Mouse (Mus musculus) MEL (cell line): ENCODE data around the gene Ccdc47.

Experiments
- CHD2 ChIP-seq: IDR thresholded peaks from 2 replicates; pipeline ENCODE4 v1.6.1; 2011; ENCODE audit warnings: low read length, improper control_type of control experiment
- CTCF ChIP-seq, 3 experiments: IDR thresholded peaks in 2 of 3; conservative IDR thresholded peaks in 1 of 3; 2 replicates each; pipeline ENCODE4 v1.5.1; 2011 to 2012; ENCODE audit warnings: low read length in 3 of 3, low read depth in 2 of 3, mild to moderate bottlenecking in 2 of 3, improper control_type of control experiment in 1 of 3, inconsistent platforms in 1 of 3, mixed read lengths in 1 of 3, moderate library complexity in 1 of 3; ENCODE audit not compliant: control insufficient read depth in 1 of 3, insufficient read depth in 1 of 3, poor library complexity in 1 of 3, severe bottlenecking in 1 of 3
- GATA1 ChIP-seq: IDR thresholded peaks from 2 replicates; pipeline ENCODE4 v1.6.1; 2011; ENCODE audit warnings: low read depth, low read length, improper control_type of control experiment
- MXI1 ChIP-seq: IDR thresholded peaks from 2 replicates; pipeline ENCODE4 v1.6.1; 2011; ENCODE audit warnings: mild to moderate bottlenecking, low read depth, low read length, improper control_type of control experiment
- POLR2A ChIP-seq, 2 experiments: IDR thresholded peaks; 2 replicates each; pipeline ENCODE4 v1.6.1; 2011 to 2012; ENCODE audit warnings: low read length in 2 of 2, mild to moderate bottlenecking in 2 of 2, control low read depth in 1 of 2, improper control_type of control experiment in 1 of 2, low read depth in 1 of 2, moderate library complexity in 1 of 2; ENCODE audit not compliant: control insufficient read depth in 1 of 2, insufficient read depth in 1 of 2, poor library complexity in 1 of 2
- TAL1 ChIP-seq: IDR thresholded peaks from 2 replicates; pipeline ENCODE4 v1.6.1; 2012; ENCODE audit warnings: mild to moderate bottlenecking, inconsistent platforms, low read length, moderate library complexity, mixed read lengths
- USF2 ChIP-seq, 2 experiments: IDR thresholded peaks; 2 replicates each; pipeline ENCODE4 v1.6.1; 2011 to 2012; ENCODE audit warnings: improper control_type of control experiment in 2 of 2, low read length in 2 of 2, borderline replicate concordance in 1 of 2, inconsistent platforms in 1 of 2, low read depth in 1 of 2, mild to moderate bottlenecking in 1 of 2; ENCODE audit not compliant: insufficient read depth in 1 of 2
- ZMIZ1 ChIP-seq: IDR thresholded peaks from 2 replicates; pipeline ENCODE4 v1.6.1; 2012; ENCODE audit warnings: low read depth, mild to moderate bottlenecking, inconsistent platforms, low read length, improper control_type of control experiment, moderate library complexity
- ZNF384 ChIP-seq: IDR thresholded peaks from 2 replicates; pipeline ENCODE4 v1.6.1; 2012; ENCODE audit warnings: low read depth, mild to moderate bottlenecking, inconsistent platforms, low read length, improper control_type of control experiment

GRCm38 (mm10) chr11:106176372-106176771 is 39.8 kb downstream of the Ccdc47 start:
- TF ChIP-seq CTCF (IDR thresholded peaks at IDR 0.05 in 2 of 3, conservative IDR thresholded peaks at IDR 0.05 in 1 of 3; ENCODE audit: control insufficient read depth in 1 of 3, insufficient read depth in 1 of 3, low read depth in 2 of 3, low read length in 3 of 3, poor library complexity in 1 of 3, severe bottlenecking in 1 of 3), result no peak
- TF ChIP-seq TAL1, result no peak; the same call in 1 of the 2 replicates
- TF ChIP-seq USF2 (IDR thresholded peaks at IDR 0.05; ENCODE audit: borderline replicate concordance in 1 of 2, insufficient read depth in 1 of 2, low read depth in 1 of 2, low read length in 2 of 2), result no peak
- peak; percentile 71 for TF ChIP-seq GATA1
- TF ChIP-seq MXI1, result no peak
- TF ChIP-seq ZNF384, result no peak
- no peak for TF ChIP-seq ZMIZ1
- no peak for TF ChIP-seq POLR2A (IDR thresholded peaks at IDR 0.05; ENCODE audit: control insufficient read depth in 1 of 2, insufficient read depth in 1 of 2, low read depth in 1 of 2, low read length in 2 of 2, poor library complexity in 1 of 2)
- TF ChIP-seq CHD2, result no peak
